Mouse (Mus musculus) urinary bladder, postnatal 10 days (tissue): Measurements from ENCODE around the gene Arid5a.
A peak's percentile ranks its signal among the peaks of the same experiment; 100 is the strongest.

ENCODE experiments used
- DNase-seq: peaks from one replicate; pipeline ENCODE4 v3.0.0; 2022; ENCODE audit warnings: low spot score

Gene Arid5a

GRCm38 (mm10) chr1:36325900-36326321 is 18.4 kb downstream of the Arid5a start:
- DNase-seq = no peak

- no peak for DNase-seq
Observed at GRCm38 (mm10) chr1:36326815-36327214, 19.3 kb downstream of the Arid5a start.

GRCm38 (mm10) chr1:36331743-36332142 is 24.2 kb downstream of the Arid5a start:
- no peak for DNase-seq

GRCm38 (mm10) chr1:36332955-36333887 is 25.7 kb downstream of the Arid5a start:
- DNase-seq = no peak

- no peak for DNase-seq
Observed at GRCm38 (mm10) chr1:36342547-36342946, 35.0 kb downstream of the Arid5a start.

GRCm38 (mm10) chr1:36352351-36352750 is 44.8 kb downstream of the Arid5a start:
- no peak for DNase-seq

GRCm38 (mm10) chr1:36356955-36357695 is 49.6 kb downstream of the Arid5a start:
- no peak for DNase-seq

GRCm38 (mm10) chr1:36367698-36368097 is 60.2 kb downstream of the Arid5a start:
- DNase-seq = no peak

- DNase-seq = no peak
Observed at GRCm38 (mm10) chr1:36368112-36368968, 60.8 kb downstream of the Arid5a start.

- DNase-seq = peak; percentile 66
Observed at GRCm38 (mm10) chr1:36368969-36369645, 61.6 kb downstream of the Arid5a start, which contains the start of gene Kansl3. Gene Kansl3, minus strand, starts transcription at chr1:36369181.

GRCm38 (mm10) chr1:36370918-36371317 is 63.4 kb downstream of the Arid5a start:
- no peak for DNase-seq

GRCm38 (mm10) chr1:36371934-36372845 is 64.7 kb downstream of the Arid5a start, which contains the start of gene Fer1l5:
Gene Fer1l5, plus strand, starts transcription at chr1:36372291.
- no peak for DNase-seq
